Mouse (Mus musculus): ENCODE measurements at regions not wholly inside any gene's neighbourhood (a gene's known extent, or its start where the extent isn't known, plus 50 kb on each side); places are given as distances from the start of the nearest gene placed in this dataset.
"Not testable (repeated sequence)": the region's sequence is repeated elsewhere in the genome, so short reads cannot be mapped to it uniquely, and the experiment has no call there.

GRCm38 (mm10) chr2:84042793-84043192, 52.4 kb downstream of the Gm13691 start:
- DNase-seq (ENCODE audit: low spot score) = no peak

GRCm38 (mm10) chr2:84048398-84049140, 58.2 kb downstream of the Gm13691 start:
- no peak for DNase-seq (ENCODE audit: low spot score)

- no peak for DNase-seq (ENCODE audit: low spot score)
Measured at GRCm38 (mm10) chr2:84051883-84052331, 61.6 kb downstream of the Gm13691 start.

GRCm38 (mm10) chr2:84059246-84059645, 68.9 kb downstream of the Gm13691 start:
- no peak for DNase-seq (ENCODE audit: low spot score)

- no peak for DNase-seq (ENCODE audit: low spot score)
Measured at GRCm38 (mm10) chr2:84061221-84061620, 70.9 kb downstream of the Gm13691 start.

GRCm38 (mm10) chr2:84064371-84064770, 74.0 kb downstream of the Gm13691 start:
- DNase-seq (ENCODE audit: low spot score) = no peak

- no peak for DNase-seq (ENCODE audit: low spot score)
Measured at GRCm38 (mm10) chr2:84065061-84065460, 74.7 kb downstream of the Gm13691 start.

GRCm38 (mm10) chr2:84065749-84066148, 75.4 kb downstream of the Gm13691 start:
- DNase-seq (ENCODE audit: low spot score) = no peak

- no peak for DNase-seq (ENCODE audit: low spot score)
Measured at GRCm38 (mm10) chr2:84066151-84066693, 75.9 kb downstream of the Gm13691 start.

GRCm38 (mm10) chr2:84066785-84067526, 76.6 kb downstream of the Gm13691 start:
- DNase-seq (ENCODE audit: low spot score) = no peak

- no peak for DNase-seq (ENCODE audit: low spot score)
Measured at GRCm38 (mm10) chr2:84068617-84069016, 78.3 kb downstream of the Gm13691 start.

GRCm38 (mm10) chr2:84069411-84069810, 79.1 kb downstream of the Gm13691 start:
- DNase-seq (ENCODE audit: low spot score) = not testable (repeated sequence)

GRCm38 (mm10) chr2:84072881-84073583, 82.7 kb downstream of the Gm13691 start:
- no peak for DNase-seq (ENCODE audit: low spot score)

GRCm38 (mm10) chr2:84075944-84076343, 85.6 kb downstream of the Gm13691 start:
- no peak for DNase-seq (ENCODE audit: low spot score)

GRCm38 (mm10) chr2:84079284-84079683, 88.9 kb downstream of the Gm13691 start:
- DNase-seq (ENCODE audit: low spot score) = no peak

- DNase-seq (ENCODE audit: low spot score) = no peak
Measured at GRCm38 (mm10) chr2:84080228-84080627, 89.9 kb downstream of the Gm13691 start.

- DNase-seq (ENCODE audit: low spot score) = no peak
Measured at GRCm38 (mm10) chr2:84094751-84095150, 104.4 kb downstream of the Gm13691 start.

- no peak for DNase-seq (ENCODE audit: low spot score)
Measured at GRCm38 (mm10) chr2:84098746-84099145, 108.4 kb downstream of the Gm13691 start.

- DNase-seq (ENCODE audit: low spot score) = no peak
Measured at GRCm38 (mm10) chr2:84113562-84113961, 123.2 kb downstream of the Gm13691 start.

- no peak for DNase-seq (ENCODE audit: low spot score)
Measured at GRCm38 (mm10) chr2:84119839-84120238, 129.5 kb downstream of the Gm13691 start.

- no peak for DNase-seq (ENCODE audit: low spot score)
Measured at GRCm38 (mm10) chr2:84127586-84127985, 137.2 kb downstream of the Gm13691 start.

- no peak for DNase-seq (ENCODE audit: low spot score)
Measured at GRCm38 (mm10) chr2:84161742-84162141, 171.4 kb downstream of the Gm13691 start.

Data from testis, postnatal 14 days (tissue).